Mouse (Mus musculus) T-helper 1 cell (primary cell): ENCODE data around the gene D430041D05Rik.

ENCODE experiments used
- in situ Hi-C: fragments of 300-600 bp; cut with MboI, MseI; formaldehyde crosslinking; loops from one replicate; pipeline ENCODE4 v1.15.1; 2025; ENCODE audit warnings: high pct_unique_total_duplicates

D430041D05Rik gene

DNA sequence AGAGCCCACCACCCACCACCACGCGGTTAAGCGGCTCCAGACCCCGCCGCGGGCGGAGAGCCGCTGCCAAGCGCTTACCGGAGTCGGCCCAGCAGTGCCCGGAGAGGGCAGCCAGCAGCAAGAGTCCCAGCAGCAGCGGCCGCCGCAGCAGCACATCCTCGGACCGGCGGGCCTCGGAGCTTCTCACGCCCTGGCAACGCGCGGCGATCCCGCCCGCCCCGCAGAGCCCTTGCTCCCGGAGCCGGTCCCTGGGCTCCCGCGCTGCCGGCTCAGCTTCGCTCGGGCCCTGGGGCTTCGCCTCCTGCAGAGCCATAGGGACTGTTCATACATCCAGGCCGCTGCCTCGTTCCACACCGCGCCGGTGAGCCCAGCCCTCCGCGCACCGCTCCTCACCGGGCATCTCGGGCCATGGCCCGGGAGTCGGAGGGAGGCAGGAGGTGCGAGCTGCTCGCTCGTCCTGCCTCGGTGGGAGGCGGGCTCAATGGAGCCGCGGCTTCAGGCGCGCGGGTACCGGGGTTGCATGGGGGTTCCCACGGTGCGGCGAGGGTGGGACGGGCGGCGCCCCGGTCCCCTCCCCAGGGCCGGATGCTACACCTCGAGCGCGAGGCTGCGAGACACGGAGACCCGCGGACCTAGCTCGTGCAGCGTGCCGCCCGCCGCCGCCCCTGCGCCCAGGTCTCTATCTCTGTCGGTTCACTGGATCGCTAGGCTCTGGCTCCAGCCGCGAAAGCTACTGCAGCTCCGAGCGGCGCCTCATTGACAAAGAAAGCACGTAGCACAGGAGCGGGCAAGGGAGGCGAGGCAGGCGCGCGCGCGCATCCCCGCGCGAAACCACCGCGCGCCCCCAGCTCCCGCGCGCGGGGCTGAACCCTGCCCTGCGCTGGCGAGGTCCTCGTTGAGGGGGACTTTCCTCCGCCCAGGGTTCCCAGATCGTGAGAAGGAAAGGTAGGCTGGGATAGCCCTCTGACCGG, 677 bp downstream of the D430041D05Rik start:
- in situ Hi-C loops, result loop anchor here (5.0 kb wide), 1 partner anchor 283 kb away; no protein-coding TSS in a partner anchor

DNA sequence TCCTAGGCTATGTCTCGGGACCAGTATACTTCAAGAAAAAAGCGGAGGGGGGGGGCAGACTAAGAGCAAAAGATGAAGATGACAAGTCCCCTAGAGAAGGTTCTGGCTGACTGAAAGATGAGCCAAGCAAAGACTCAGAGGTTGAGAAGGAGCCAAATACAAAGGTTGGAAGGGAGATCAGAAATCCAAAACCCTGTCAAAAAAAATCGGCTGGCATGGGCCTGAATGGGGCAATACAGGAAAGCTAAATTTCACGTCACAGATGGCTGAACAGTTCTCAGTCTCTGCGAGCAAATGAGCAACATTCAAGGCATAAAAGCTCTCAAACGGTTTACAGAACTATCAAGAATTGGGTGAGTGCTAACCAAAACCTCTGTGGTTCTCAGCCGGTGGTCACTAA, 2.5 kb downstream of the D430041D05Rik start:
- in situ Hi-C loops, result no loop called here

DNA sequence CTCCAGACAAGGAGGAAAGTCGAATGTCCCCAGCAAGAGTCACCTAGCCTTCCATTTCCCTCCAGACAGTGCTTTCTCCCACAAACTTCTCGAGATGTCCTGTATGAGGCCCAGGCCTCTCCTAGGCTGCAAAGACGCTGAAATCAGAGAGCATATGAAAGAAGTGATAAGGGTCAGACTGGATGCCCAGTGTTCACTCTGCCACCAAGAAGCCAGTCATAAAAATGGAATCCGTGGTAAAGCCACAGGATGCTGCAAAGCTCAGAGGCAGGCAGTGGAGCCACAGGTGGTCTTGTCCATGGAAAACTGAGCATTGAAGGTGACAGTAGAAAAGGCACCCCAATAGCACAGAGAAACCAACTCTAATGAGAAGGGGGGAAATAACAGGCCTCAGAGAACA, 2.9 kb downstream of the D430041D05Rik start:
- in situ Hi-C loops, result no loop called here

DNA sequence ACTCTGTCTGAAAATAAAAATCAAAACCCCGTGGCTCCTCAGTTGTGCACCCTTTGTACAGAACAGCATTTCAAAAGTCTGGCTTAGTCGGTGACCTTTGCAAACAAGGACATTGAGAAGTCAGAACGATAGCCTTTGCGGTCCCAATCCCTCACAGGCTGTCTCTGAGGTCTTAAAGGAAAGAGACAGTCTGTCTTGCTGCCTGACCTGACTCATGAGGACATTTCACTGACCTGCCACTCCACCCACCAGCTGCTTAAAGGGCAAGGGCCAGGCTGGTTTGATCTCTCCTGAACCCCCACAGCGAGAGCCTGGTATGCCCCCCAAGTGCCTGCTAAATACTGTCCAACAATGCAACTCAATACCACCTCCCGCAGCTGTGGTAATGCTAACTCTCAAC, 6.8 kb downstream of the D430041D05Rik start:
- in situ Hi-C loops, result no loop called here

DNA sequence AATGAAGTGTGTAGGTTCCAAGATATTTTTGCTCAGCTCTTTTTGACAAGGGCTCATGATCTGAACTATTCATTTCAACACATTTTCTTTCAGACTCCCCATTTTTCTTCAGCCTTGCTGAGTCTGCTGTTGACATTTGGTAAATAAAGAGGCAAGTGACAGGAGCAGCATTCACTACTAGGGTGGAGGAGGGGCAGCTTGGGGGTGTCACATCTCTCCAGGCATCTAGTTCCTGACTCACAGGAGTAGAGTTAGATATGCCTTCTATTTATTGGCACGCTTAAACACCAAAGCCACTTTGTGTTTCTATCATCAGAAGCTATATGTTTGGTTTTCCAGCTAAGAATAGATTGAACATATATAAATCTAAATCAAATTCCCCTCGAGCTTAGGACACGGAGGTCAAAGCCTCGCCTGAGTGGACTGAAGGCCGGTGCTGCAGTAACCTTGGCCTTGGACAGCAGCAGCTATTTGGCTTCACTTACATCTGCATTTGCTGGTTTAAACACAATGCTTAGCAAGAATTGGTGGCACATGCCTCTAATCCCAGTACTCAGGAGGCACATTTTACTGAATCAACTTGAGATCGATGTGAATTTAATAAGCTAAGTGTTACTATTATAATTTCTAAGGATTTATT, 12.0 kb downstream of the D430041D05Rik start:
- in situ Hi-C loops, result no loop called here

DNA sequence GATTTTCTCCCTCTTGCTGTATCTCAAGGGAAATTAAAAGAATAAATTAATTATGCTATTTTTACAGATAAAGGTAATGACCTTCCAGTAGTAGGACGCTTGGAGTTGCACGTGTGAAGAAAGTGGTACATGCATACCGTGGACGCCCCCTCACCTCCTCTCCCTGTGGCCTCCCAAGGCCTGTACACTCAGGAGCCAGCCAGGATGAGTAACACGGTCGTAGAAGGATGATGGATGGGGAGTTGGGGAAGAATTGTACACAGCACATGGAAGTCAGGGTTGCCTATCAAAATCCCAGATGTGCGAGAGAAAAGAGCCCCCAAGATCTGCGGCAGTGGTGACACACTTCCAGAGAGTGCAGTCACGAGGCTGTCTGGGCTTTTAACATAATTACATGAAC, 14.9 kb downstream of the D430041D05Rik start:
- in situ Hi-C loops, result no loop called here

DNA sequence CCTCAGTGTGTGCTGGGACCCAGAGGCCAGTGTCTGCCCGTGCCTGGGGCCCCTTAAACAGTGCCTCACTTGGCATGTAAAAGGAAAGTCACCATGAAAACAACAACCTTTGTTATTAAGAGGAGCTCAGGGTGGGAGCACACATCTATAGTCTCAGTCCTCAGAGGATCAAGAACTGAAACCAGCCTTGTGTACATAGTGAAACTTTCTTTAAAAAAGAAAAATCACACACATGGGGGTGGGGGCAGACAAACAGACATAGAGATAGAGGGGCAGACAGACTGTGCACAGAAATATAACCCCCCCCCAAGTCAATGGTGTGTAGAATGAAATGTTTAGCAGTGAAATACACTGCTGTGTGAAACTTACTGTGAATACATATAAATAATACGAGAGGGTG, 16.0 kb downstream of the D430041D05Rik start:
- in situ Hi-C loops, result no loop called here

DNA sequence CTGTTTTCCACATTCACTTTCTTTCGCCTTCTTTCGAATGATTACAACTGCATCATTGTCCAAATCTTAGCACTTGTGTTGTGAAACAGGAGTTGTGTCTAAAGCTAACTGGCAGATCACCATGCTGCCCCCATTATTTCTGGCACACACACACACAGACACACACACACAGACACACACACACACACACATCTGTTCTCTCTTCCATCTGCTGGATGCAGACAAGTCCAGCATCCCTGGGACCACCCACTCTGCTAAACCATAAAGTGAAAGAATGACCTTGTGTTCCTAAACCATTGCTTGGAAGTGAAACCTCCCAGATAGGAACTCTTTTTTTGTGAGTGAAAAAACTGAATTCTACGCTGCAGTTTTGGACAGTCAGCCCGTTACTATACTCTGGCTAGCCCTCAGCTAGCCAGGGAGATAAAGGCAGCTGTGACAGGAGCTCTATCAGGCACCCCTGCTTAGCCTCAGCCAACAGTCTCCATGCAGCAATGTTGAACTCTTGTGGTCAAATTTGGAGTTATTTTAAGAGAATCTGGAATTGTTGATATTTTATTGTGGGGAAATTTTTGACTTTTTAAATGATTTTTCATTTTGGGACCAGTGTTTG, 18.0 kb downstream of the D430041D05Rik start:
- in situ Hi-C loops, result no loop called here

DNA sequence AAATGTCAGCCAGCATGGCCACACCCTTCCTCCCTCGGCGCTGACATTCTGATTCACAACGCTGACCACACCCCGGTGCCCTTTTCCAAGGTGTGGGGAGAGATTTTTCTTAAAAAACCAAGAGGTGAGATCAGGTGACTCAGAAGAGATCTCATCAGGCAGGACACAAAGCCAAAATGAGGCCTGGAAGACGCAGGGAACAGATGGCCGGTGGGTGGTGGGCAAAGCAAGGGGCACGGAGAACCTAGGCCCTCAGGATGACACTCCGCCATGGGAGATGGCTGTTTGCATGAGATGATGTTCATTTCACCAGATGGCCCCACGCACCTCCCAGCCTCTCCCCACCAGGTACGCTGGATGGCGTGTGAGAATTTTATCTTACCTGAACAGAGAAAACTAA, 21.6 kb downstream of the D430041D05Rik start:
- in situ Hi-C loops, result no loop called here

DNA sequence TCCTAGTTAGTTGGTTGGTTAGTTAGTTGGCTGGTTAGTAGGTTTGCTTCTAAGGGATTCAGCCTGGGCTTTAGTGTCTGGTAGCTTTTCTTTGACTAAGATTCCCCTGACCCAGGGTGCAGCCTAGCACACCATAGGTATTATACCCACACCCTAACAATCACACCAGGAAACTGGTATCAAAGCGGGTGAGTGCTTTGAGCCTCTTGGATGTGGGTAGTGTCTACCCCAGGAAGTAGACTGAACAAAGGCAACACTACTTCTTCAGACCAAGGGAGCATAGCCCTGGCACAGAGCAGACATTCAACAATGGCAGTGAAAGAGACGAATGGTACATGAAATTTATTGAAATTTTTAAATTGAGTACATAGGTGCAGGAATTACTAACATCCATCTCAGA, 24.9 kb downstream of the D430041D05Rik start:
- in situ Hi-C loops, result no loop called here

DNA sequence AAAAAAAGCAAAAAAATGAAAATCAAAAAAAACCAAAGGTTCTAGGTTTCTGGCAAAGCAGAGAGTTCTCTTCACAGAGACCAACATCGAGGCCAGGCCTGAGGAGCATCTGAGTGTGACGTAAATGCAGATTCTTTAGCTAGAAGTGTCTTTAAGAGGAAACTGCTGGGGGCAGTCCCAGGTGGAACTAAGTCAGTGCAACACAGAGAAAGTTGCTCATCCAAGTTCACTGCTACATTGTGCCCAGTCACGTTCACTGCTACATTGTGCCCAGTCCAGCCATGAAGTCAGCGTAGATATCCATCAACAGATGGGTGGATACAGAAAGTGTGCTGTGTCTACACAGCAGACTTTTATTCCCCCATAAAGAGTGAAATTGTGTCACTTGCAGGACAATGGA, 27.2 kb downstream of the D430041D05Rik start:
- in situ Hi-C loops, result no loop called here

DNA sequence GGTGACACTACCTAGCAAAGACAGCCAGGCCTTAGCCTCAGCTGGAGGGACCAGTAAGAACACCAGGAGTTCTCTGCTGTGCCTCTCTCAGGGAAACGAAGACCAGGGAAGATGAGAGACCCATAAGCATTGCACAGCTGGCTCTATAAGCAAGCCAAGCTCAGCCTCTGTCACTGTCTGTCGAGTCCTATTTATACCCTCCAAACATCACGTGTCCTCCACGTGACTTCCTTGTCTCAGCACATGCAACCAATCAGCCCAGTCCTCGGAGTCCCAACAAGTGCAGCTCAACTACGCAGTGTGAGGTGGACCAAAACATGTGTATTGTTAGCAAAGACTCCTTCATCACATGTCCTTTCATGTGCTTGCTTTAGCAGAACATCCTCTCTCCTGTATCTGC, 28.0 kb downstream of the D430041D05Rik start:
- in situ Hi-C loops, result no loop called here

DNA sequence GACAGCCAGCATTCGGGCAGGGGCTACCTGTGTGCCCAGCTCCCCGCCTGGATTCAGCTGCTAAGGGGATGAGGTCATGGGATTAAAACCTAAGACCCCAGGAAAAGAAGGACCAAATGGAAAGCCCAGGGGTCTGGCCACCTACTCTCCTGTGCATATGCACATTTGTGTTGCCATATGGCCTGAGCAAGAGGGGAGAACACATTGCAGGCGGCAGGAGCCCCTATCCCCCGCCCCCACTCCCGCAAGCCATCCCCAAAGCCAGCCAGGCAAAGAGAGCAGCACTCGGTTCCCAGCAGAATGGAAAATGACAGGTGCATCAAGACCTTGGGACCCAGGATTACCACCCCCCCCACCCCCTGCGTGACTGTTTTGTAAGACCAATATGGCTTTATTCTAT, 31.5 kb downstream of the D430041D05Rik start:
- in situ Hi-C loops, result no loop called here

DNA sequence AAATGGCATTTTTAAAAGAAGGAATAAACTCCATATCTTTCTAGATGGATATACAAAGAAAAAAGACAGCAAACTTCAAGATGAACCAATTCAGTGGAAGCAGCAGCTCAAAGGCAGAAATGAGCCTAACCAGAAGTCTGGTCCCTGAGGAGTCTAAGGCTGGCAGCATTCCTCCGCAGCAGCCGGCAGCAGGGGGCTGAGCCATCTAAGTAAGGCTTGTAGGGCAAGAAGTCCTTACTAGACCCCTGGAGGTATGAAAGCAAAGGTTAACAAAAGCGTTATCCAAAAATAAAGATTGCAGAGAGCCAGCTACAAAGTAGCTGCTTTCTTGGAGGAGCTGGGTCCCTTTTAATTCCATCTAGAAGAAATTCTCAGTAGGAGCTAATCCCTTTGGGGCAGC, 32.0 kb downstream of the D430041D05Rik start:
- in situ Hi-C loops, result no loop called here

DNA sequence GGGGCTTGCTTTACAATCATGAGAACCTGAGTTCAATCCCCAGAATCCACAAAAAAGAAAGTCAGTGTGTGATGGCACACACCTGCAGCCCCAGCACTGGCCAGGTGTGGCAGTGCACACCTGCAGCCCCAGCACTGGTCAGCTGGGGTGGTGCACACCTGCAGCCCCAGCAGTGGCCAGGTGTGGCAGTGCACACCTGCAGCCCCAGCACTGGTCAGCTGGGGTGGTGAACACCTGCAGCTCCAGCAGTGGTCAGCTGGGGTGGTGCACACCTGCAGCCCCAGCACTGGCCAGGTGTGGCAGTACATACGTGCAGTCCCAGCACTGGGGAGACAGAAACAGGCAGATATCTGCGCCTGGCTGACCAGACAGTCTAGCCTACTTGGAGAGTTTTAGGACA, 32.8 kb downstream of the D430041D05Rik start:
- in situ Hi-C loops, result no loop called here

DNA sequence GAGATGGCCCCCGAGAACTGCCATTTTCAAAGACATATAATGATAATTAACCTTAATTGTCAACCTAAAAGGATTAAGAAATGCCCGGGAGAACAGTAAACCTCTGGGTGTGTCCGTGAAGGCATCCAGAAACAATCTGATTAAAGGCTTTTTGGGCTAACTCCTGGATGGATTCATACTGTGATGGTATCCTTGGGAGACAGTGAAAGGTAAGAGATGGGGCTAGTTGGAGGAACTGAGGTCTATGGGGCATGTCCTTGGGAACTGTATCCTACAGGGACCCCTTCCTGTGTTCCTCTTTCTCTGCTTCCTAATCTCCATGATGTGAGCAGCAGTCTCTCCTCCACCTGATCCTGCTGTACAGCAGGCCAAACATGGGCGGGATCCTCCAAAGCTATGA, 38.7 kb downstream of the D430041D05Rik start:
- in situ Hi-C loops, result no loop called here

DNA sequence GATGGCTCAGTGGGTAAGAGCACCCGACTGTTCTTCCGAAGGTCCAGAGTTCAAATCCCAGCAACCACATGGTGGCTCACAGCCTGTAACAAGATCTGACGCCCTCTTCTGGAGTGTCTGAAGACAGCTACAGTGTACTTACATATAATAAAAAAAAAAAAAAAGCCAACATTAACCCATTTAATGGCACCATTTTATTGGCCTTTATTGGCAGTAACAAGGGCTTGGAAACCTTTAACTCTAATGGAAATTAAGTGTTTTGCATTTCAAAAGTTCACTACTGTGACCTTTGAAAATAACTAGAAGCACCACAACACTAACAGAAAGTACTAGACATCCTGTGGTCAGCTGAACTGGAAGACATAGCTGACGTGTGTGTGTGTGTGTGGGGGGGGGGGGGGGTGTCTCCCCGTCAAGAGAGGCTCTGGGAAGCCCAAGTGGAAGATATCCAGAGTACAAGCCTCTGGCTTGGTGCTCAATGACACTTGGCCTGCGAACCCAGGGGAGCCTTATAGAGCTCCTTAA, 39.1 kb downstream of the D430041D05Rik start:
- in situ Hi-C loops, result no loop called here

DNA sequence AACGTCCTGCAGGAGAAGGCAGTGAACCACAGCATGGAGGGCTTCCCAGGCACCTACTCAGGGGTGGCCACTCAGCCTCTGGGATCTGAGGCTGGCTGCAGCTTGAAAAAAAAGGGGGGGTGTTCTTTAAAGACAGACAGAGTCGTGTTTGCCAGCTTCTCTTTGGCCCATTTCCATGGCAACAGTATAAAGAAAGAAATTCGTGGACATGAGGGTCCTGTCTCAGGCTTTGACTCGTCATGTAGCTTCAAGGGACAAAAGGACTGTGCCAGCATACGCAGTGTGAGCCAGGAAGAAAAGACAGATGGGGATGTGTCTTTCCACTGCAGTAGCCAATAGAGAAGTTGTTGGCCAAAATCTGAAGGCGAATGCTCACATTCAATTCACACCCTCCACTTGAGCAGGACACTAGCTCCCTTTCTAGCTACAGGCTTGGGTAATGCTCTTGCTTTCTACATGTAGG, 42.9 kb downstream of the D430041D05Rik start:
- in situ Hi-C loops, result no loop called here

DNA sequence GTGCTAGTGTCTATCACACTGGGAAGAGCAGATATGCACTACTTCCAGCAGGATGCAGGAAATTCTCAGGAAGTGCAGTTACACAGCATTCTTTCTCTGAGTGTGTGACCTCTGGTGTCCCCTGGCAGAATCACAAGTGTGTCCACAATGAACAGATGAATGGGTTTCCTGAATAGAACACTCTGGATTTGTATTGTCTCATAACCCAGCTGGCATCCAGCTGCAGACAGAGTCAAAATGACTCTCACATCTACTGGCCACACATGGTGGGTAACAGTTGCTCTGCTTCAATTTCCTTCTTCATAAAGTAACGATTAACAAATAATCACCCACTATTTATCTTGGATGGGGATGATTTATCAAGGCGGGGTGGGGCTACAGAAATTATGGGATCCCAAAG, 43.5 kb downstream of the D430041D05Rik start:
- in situ Hi-C loops, result no loop called here

DNA sequence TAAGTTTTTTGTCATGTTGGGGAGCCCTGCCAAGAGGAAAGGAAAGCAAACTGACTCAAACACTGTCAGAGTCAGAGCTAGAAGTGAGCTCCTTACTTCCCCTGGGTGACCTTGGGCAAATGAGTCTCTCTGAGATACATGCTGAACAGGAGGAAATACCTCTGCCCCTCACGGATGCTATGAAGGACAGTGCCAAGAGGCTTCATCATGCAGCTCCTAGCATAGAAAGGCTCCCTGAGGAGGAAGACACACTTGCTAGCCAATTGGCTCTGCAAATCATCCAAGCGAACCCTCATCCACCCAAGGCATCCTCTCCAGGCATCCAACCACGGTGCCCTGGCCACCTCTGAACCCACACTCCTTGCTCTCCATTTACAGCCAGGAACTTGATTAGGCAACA, 51.5 kb downstream of the D430041D05Rik start:
- in situ Hi-C loops, result no loop called here

DNA sequence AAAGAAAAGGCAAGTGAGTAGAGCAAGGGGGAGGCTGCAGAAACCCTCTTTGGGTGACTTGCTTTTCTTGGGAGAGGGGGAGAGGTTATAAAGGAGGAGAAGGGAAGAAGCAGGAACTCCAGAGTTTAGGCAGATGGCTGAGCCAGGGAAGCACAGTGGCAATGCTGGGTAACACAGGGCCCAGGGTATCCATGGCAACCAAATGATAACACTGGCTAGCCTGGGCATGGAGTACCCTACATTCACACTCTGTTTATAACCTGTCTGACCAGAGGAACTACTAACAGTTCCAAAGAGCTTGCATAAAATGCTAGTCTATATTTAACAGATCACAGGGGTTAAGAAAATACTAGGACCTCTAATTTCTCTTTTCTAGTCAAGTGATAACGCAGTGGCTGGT, 51.9 kb downstream of the D430041D05Rik start:
- in situ Hi-C loops, result no loop called here

DNA sequence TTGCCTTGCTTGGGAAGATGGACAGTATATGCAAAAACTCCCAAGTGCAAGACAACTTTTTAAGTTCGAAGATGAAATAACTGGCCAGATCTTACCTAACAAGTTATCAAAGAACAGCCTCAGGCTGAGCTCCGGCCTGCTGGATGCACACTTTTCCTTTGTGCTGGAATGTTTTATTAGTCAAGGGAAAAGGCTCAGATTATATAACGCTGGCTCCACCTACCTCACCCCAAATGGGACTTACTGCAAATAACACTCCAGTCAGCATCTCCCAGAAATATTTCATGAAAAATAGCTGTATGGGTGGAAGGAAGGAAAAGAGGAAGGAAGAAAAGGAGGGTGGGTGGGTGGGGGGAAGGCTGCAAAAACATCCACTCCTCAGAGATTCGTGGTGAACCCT, 54.3 kb downstream of the D430041D05Rik start:
- in situ Hi-C loops, result no loop called here
